In the genomic region with DNA sequence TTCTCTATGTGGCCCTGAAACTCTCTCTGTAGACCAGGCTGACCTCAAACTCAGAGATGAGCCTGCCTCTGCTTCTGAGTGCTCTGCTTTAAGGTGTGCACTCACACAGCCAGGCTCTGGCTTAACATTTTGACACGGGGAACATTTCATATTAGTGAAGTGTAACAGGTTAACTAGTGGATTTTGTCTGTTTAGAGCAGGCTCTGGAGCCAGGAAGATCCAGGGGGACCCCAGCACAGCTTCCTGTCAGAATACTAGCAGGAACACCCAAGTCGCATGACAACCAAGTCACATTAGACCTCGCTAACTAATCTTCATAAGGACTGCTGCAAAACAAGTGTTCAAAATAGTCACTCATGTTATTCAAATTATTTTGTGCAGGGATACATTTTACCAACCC, we compare ENCODE assay signal across 8 mouse cellular contexts. TPM values are rescaled to one million over a fixed set of nuclear protein-coding genes. Genes with fewer than 3 reads are reported as not detected.
A peak's percentile ranks its signal among the peaks of the same experiment; 100 is the strongest.
DNase-seq lines count a peak whose midpoint lies in the region; ATAC-seq lines count a peak whose summit lies in the region.

No protein-coding gene starts in this region.

- H3K9ac ChIP-seq in heart, embryonic 11.5 days (ENCODE audit: low read depth, low read length): peak overlapping the region; percentile 93
- peak overlapping the region; percentile 71 for H3K9ac ChIP-seq in forebrain, embryonic 12.5 days
- H3K9ac ChIP-seq in liver, embryonic 13.5 days: peak overlapping the region; percentile 93

- no peak for ATAC-seq in heart, embryonic 11.5 days (replicated peaks; ENCODE audit: insufficient number of reproducible peaks, low FRiP score, low TSS enrichment)
- ATAC-seq in forebrain, embryonic 12.5 days (ENCODE audit: low FRiP score): no peak
- no peak for ATAC-seq in liver, embryonic 13.5 days (ENCODE audit: low read depth)

- no peaks in the 10 kb centered on the region for H3K36me3 ChIP-seq in heart, embryonic 11.5 days (ENCODE audit: control insufficient read depth, insufficient read depth, low read length)
- H3K36me3 ChIP-seq in forebrain, embryonic 12.5 days (replicated peaks): no peaks in the 10 kb centered on the region
- no peaks in the 10 kb centered on the region for H3K36me3 ChIP-seq in liver, embryonic 13.5 days

- peak overlapping the region; percentile 96; the same call in 1 of the 2 replicates for H3K27ac ChIP-seq in heart, embryonic 11.5 days (ENCODE audit: low read depth, low read length)
- no peak overlapping the region; the same call in 1 of the 2 replicates for H3K27ac ChIP-seq in forebrain, embryonic 12.5 days
- H3K27ac ChIP-seq in liver, embryonic 13.5 days: peak overlapping the region; percentile 95

- 24% methylated on average over 3 of the region's 3 CpGs for WGBS in heart, embryonic 11.5 days (ENCODE audit: insufficient replicate concordance)
- WGBS in forebrain, embryonic 12.5 days: 28% methylated on average over 3 of the region's 3 CpGs
- WGBS in liver, embryonic 13.5 days (ENCODE audit: insufficient replicate concordance): 28% methylated on average over 3 of the region's 3 CpGs

- no peaks in the 10 kb centered on the region for H3K27me3 ChIP-seq in heart, embryonic 11.5 days (ENCODE audit: control insufficient read depth, insufficient read depth, low read length)
- no peaks in the 10 kb centered on the region for H3K27me3 ChIP-seq in forebrain, embryonic 12.5 days
- H3K27me3 ChIP-seq in liver, embryonic 13.5 days: no peaks in the 10 kb centered on the region

- H3K9me3 ChIP-seq in heart, embryonic 11.5 days (replicated peaks; ENCODE audit: control insufficient read depth, low read length): no peaks in the 10 kb centered on the region
- H3K9me3 ChIP-seq in forebrain, embryonic 12.5 days: no peaks in the 10 kb centered on the region
- no peaks in the 10 kb centered on the region for H3K9me3 ChIP-seq in liver, embryonic 13.5 days (replicated peaks)

- intact Hi-C loops in heart, postnatal 14 days (cut with DNase I): no loop called here

- H3K4me1 ChIP-seq in heart, embryonic 11.5 days (ENCODE audit: control insufficient read depth, insufficient read depth, low read length): peaks cover 3% of the 10 kb centered on the region; the same call in 1 of the 2 replicates
- H3K4me1 ChIP-seq in forebrain, embryonic 12.5 days: peaks cover 14% of the 10 kb centered on the region
- H3K4me1 ChIP-seq in liver, embryonic 13.5 days (replicated peaks): peaks cover 46% of the 10 kb centered on the region

- H3K4me3 ChIP-seq in heart, embryonic 11.5 days (ENCODE audit: low read depth, low read length): peak overlapping the region; percentile 85
- peak overlapping the region; percentile 83 for H3K4me3 ChIP-seq in forebrain, embryonic 12.5 days (replicated peaks)
- H3K4me3 ChIP-seq in liver, embryonic 13.5 days (replicated peaks): peak overlapping the region; percentile 92

- no peak for DNase-seq in heart, postnatal 14 days
- DNase-seq in CD4-positive helper T cell, adult 2 months (ENCODE audit: low read depth, low spot score): peak; percentile 16
- no peak for DNase-seq in liver, embryonic 13.5 days
- DNase-seq in adrenal gland, postnatal 10 days: no peak
- DNase-seq in retina, postnatal 1 day: no peak
- DNase-seq in T-cell, adult 2 months (ENCODE audit: low spot score): no peak

- H3K4me2 ChIP-seq in heart, embryonic 11.5 days: peak overlapping the region; percentile 70
- peak overlapping the region; percentile 84 for H3K4me2 ChIP-seq in forebrain, embryonic 12.5 days
- H3K4me2 ChIP-seq in liver, embryonic 13.5 days: peak overlapping the region; percentile 86

RNA-seq across cellular contexts. Expression of a gene that starts 0.6 kb away (rescaled TPM):
- 201 and 244 TPM in 2 replicates for polyA plus RNA-seq in heart, embryonic 11.5 days (2014; fragmentation: Nextera tagmentation; extraction: Ambion mirVana)
- 1,000 to 10,000 TPM; 1,493 to 1,546 TPM for total RNA-seq in heart, postnatal 14 days (2021)
- 87.7 and 96.4 TPM in 2 replicates for polyA plus RNA-seq in forebrain, embryonic 12.5 days (2016; fragmentation: Nextera tagmentation; extraction: Ambion mirVana)
- polyA plus RNA-seq in liver, embryonic 13.5 days (2015; fragmentation: Nextera tagmentation; extraction: Ambion mirVana): 83.9 and 102 TPM in 2 replicates
- 100 to 1,000 TPM; 854 to 941 TPM for total RNA-seq in adrenal gland, postnatal 10 days (2021)

RNA-seq across cellular contexts. Expression of a gene that starts 16.2 kb away (rescaled TPM):
- 92.0 and 94.3 TPM in 2 replicates for polyA plus RNA-seq in heart, embryonic 11.5 days (2014; fragmentation: Nextera tagmentation; extraction: Ambion mirVana)
- 10 to 100 TPM; 72.9 to 73.5 TPM for total RNA-seq in heart, postnatal 14 days (2021)
- 151 TPM in 2 replicates for polyA plus RNA-seq in forebrain, embryonic 12.5 days (2016; fragmentation: Nextera tagmentation; extraction: Ambion mirVana)
- 37.0 and 42.9 TPM in 2 replicates for polyA plus RNA-seq in liver, embryonic 13.5 days (2015; fragmentation: Nextera tagmentation; extraction: Ambion mirVana)
- 10 to 100 TPM; 83.3 to 86.5 TPM for total RNA-seq in adrenal gland, postnatal 10 days (2021)

RNA-seq across cellular contexts. Expression of a gene that starts 23.3 kb away (rescaled TPM):
- 69.5 and 71.7 TPM in 2 replicates for polyA plus RNA-seq in heart, embryonic 11.5 days (2014; fragmentation: Nextera tagmentation; extraction: Ambion mirVana)
- 10 to 100 TPM; 24.9 to 25.4 TPM for total RNA-seq in heart, postnatal 14 days (2021)
- polyA plus RNA-seq in forebrain, embryonic 12.5 days (2016; fragmentation: Nextera tagmentation; extraction: Ambion mirVana): 97.4 TPM in 2 replicates
- 72.6 and 78.4 TPM in 2 replicates for polyA plus RNA-seq in liver, embryonic 13.5 days (2015; fragmentation: Nextera tagmentation; extraction: Ambion mirVana)
- 10 to 100 TPM; 49.8 to 52.7 TPM for total RNA-seq in adrenal gland, postnatal 10 days (2021)
